Mouse (Mus musculus): ENCODE measurements around the gene Fndc1.

Fndc1 gene

DNA sequence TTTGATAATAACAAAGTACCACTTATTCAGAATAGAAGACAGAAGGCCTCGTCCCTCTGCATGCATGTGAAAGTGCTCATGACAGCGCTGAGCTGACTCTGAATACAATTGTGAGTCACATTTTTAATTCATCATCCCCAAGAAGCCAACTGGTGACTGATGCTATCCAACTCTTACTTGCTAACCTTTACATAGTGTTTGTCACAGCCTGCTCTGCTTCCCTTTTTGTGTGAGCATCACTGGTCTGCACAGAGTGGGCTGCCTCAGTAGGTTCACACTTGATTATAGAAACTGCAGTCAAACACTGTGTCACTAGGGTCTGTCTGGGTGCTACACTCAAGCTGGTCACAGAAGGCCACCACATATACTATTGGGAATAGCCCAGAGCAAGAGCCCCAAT, 10.5 kb downstream of the Fndc1 start:
- DNase-seq = no peak

DNA sequence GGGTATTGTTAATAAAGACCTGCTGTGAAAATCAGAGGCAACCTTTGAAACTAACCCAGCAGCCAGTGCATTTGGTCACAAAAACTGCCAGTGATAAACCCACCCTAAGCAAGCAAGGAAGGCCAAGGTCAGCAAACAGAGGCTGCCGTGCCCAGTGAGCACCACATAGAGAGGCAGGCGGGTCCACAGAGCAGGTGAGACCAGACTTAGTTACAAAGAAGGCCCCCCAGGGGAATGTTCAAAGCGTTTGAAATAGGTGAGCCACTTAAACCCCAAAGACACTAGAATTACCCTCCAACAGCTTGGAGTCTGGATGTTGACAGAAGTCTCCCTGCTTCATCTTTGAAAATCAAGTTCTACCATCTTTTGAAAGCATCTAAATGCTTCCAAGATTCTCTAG, 12.7 kb downstream of the Fndc1 start:
- DNase-seq = no peak

DNA sequence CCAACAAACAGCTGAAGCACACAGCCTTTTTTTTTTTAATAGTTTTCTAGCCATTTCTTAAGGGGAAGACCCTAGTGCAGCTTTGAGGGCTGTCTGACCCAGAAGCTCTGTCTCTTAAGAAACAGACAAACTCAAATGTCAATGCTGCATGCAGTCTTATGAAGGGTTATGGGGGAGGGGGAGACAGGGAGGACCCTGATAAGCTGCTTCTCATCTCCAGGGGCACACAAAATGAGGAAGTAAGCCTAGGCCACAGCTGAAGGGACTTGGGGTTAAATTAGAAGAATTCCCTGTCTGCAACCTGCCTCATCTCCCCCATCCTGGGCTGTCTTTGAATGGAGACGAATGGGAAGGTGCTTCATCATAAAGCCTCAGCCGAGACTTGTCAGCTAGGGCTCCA, 19.1 kb downstream of the Fndc1 start:
- no peak for DNase-seq

DNA sequence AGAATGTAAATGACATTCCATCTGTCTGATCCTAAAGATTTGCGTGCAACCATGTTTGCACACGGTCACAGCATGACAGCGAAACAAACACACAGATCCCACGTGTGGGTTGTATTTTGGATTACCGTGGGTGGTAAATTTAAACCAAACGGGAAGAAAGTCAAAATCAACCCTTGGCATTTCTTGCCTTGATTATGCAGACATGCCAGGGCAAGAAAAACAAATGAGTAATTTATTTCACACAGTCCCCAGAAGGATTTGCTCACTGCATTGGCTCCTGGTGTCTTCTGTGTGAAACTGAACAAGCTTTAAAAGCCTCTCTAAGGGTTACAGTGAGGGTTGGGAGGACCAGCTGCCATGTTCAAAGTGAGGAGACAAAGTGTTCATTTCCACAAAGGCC, 22.0 kb downstream of the Fndc1 start:
- DNase-seq = no peak

DNA sequence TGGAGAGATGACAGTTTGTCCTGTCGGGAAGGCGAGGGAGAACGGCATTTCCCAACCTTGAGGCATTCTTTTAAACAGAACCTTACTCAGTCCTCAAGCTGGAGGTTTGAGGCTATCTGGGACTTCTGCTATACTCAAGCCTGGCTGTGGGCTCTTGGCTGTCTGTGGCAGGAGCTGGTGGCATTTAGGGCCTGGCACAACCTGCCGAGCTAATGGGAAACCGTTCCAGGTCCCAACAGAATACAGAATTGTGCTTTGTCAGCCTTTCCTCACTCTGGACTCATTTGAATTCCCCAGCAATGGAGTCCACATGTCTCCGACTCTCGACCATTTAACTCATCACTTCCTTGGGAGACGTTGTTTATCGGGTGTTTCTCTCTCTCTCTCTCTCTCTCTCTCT, 24.6 kb downstream of the Fndc1 start:
- no peak for DNase-seq

DNA sequence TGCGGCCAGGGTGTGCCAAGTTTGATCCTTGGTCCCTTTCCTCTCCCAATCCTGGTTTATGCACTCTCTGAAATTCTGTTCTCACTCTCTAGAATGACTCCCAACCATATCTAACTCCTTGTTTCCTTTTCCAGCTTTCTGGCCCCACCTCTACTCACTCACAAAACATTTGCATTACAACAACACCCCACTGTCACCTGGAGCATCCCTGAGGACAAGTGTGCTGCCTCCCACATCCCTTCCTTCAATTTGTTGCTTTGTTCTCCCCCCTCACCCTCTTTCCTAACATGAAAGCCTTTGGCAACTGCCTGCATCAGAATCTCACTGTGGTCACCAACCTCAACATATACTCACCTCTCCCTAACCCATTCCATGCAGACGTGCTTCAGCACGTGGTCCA, 27.2 kb downstream of the Fndc1 start:
- DNase-seq = no peak

DNA sequence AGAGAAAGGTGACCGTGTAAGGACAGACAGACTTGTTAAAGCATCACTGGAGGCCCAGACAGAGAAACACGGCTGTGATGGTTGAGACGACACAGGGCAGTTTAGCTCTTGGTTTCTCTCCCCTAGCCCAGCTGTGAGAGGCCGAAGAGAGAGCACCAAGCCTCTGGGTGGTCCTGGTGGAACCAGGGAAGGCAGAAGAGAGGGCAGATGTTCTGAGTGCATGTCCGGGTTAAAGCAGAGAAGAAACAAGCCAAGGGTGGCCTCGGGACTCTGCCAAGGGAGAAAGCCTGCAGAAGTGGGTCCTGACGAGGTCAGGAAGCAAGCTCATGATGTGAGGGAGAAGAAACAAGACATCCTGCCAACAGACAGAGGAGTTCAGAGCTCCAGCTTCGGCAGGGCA, 31.5 kb downstream of the Fndc1 start:
- no peak for DNase-seq

DNA sequence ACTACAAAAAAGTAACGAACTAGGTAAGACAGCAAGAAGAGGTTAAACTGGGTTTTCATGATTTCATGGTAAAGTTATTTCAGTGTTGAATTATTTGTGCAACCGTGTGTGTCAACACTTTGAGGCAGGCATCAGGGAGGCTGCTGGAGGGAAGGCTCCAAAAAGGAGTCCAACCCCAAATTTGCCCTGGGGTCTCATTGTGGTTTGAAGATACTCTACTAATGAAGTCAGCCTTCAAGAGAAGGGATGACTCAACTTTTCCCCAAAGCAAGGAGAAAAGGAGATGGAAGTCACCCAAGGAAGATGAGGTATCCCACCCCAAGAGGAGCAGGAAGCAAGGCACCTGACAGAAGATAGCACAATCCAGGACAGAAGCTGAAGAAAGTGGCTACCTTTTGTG, 31.9 kb downstream of the Fndc1 start:
- DNase-seq = no peak

DNA sequence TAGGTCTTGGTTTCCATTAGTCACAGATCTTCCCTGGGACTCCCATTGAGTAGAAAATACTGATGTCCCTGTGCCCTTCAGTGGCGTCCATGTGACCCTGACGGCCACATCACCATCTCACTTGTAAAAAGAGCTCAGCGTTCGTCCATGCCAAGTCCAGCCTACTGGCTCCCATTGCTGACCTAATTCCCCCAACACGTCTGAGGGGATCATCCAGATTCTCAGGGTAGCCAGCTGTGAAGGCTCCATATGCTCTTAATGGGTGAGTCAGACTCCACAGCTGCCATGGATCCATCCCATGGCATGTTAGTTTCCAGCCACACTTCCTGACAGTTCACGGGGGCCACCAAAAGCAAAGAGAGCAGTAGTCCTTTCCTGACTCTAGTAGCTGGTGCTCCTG, 33.0 kb downstream of the Fndc1 start:
- no peak for DNase-seq

DNA sequence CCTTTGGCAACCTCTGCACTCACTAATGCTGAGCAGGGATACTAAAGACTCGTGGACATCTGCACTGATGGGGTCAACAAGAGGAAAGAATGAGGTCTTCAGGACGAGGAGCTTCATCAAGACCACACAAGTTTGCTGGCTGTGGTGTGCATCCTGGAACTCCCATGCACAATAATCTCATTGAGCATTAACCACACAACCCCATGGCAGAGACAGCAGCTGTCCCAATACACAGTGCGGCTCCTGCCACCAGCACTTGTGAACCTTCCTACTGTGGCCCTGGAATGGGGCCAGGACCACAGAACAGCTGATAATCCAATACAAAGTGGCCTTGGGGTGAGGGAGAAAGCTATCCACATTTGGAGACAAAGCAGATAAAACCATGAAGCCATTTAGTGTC, 36.6 kb downstream of the Fndc1 start:
- DNase-seq = no peak

DNA sequence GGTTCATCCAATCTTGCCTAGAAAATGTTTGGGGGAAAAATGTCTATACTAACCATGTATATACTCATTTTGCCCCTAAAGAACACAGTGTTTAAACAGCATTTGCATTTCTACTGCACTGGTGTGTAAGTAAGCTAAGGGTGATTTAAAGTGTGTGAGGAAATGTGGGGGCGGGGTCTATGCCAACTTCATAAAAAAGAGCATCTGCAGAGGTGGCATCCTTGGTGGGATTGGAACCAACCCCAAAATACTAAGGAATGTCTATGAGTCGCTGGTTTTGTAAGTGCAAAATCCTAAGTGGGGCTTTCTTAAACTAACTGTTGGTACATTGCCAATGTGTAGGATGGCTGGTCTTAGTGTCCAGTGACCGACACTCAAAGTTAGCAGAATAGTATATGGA, 53.0 kb downstream of the Fndc1 start:
- DNase-seq = no peak

DNA sequence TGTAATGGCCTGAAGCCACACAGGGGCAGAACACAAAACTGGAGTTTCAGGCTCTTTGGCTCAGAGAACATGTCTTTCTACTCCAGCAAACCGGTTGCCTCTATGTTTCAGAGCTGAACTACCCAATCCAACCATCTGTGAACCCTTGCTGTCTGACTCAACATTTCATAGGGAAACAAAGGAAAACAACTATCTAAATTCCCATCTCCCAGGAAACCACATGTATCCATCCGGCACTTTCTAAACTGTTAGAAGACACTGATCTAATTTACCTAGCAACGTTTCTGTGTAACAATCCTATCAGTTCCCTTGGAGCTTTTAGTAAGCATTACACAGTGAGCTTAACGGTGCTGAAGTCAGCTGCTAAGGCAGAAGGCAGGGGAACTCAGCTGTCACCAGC, 67.3 kb downstream of the Fndc1 start:
- no peak for DNase-seq

DNA sequence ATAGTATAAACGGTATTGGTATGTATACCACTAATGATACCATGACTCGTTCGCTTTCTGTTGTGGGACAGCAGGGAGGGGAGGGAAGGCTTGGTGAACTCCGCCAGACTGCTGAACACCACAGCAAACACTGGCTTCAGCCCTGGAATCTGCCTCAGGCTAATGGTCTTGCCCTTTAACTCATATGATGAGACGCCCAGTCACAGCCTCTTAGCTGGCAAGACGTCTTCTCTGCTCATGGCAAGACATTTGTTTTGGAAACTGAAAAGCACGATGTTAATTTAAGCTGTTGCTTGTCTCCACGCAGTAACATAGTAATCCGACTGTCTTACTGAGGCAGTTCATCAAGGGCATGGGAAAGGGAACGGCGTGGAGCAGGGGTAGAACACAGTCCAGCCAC, 72.1 kb downstream of the Fndc1 start:
- DNase-seq = no peak

DNA sequence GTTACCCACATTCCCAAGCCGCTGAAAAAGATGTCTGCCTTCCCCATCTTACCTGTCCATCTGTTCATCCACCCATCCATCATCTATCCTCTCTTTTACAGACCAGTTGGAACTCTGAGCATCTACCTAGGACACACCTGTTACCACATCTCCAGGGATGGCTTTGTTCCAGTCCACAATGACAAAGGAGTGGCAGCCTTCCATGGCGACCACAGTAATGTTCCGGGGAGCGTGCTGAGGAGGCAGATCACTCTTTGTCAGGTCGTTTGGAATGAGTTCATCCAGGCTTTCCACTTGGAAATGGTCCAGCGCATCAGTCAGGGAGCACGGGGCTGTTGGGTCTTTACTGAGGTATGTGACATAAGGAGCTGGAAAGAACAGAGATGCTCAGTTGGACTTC, 73.7 kb downstream of the Fndc1 start:
- DNase-seq = no peak

DNA sequence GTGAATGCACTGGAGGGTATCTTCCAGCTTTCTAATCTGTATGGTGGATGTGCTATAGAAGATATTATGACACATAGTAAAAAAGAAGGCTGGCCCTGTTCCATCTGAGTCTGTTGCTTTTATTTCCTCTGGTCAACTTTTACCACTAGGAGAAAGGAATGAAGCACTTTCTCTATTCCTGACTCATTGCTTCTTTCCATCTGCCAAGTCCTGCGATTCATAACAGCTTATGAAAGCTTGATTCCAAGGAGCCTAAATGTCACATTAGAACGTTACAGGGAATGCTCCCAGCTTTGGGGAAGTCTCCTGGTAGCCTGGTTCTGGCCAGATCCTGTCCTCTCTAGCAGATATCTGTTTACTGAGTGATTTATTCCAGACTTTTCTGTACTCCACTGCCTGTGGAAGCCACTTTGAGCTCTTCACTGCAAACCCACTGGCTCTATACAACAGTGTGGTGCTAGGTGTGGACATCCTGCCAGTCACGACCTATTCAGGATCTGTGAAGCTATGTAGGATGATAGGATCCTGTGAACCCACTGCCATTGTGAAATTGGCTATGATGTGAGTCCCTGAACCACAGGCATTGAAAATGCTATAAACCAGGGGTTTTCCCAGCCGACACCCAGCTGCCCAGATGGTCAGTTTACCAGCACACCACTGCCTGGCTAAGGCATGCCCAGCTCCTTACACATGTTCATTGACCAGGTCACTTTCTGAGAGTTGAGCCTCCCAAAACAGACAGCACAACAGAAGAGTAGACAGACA, 77.9 kb downstream of the Fndc1 start:
- no peak for DNase-seq

DNA sequence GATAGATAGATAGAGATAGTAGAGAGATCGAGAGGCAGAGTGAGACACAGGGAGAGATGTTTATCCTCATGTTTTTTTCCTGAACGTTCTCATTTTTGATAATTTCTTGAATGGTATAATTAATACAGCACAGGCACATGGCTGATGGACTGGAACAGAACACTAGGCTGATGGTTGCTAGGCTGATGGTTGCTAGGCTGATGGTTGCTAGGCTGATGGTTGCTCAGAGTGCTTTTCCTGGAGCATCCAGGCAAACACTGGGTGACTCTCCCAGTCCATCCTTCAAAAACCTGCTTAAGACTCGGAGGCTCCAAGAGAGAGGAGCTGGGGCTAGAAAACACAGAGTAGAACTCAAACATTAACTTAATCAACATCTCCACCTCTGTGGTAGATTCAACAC, 80.3 kb downstream of the Fndc1 start:
- no peak for DNase-seq

DNA sequence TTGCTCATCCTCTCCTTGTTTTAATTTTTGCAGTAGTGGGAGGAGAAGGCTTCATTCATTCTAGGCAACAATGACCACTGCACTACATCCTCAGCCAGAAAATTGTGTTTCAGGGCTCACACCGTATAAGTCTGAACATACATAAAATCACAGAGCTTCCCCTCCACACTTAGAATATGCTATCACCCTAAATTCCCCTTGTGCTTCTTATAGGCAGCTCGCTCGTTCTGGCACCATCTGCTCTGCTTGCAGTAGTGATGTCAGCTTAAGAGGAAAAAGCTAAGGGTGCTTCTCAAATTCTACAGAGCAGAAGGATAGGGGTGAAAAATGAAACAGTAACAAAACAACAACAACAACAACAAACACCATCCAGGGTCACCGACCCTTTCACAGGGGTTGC, 82.1 kb downstream of the Fndc1 start:
- no peak for DNase-seq

DNA sequence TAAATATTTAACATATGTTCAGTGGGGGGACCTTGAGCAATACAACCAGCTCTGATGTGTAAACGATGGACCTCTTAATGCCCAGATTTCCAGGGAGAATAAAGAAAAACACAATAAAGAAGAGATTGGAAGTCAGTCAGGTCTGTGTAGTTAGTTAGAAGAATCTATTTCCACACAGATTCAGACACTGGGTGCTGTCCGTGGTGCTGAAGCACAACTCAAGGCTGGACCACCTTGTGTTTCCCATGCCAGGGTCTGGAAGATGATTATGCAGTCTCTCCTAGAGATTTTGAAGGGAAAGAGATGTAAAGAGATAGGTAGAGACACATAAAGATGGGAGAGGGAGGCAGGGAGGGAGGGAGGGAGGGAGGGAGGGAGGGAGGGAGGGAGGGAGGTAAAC, 86.1 kb downstream of the Fndc1 start:
- DNase-seq = peak in 1 of 2 experiments; percentile 24

DNA sequence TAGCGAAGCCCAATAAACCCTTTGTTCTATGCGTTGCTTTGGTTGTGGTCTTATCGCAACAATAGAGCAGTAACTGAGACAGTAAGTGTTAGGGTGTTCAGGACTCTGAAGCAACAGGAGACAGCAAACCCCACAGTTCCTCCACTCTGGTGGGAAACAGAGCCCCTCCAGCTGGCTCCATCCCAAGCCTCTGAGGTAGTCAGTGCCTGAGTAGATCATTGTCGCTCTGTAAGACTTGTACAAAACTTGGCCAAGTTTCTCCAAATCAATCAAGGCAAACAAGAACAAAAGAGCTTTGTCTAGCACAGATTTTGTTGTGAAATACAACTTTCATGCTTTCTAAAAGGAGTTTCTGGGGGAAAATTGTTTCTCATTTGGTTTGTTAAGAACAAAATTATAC, 104.1 kb downstream of the Fndc1 start:
- DNase-seq = no peak

DNA sequence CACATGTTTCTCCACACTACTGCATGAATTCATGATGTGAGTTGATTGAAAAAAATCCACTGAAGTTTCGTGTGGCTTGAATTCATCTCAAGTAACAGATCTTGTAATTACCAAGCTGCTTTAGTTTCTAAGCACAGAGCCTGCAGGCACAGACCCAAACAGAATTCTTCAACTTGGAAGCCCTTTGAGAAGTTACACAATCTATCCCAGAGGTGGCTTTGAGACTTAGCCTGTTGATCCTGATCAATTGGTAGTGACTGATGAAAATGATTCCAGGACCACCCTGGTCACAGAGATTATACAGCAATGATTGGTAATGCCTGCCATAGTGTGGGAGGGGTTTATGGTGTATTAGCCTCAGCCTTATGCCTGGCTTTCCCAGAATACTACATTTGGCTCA, 108.2 kb downstream of the Fndc1 start:
- DNase-seq = no peak

DNA sequence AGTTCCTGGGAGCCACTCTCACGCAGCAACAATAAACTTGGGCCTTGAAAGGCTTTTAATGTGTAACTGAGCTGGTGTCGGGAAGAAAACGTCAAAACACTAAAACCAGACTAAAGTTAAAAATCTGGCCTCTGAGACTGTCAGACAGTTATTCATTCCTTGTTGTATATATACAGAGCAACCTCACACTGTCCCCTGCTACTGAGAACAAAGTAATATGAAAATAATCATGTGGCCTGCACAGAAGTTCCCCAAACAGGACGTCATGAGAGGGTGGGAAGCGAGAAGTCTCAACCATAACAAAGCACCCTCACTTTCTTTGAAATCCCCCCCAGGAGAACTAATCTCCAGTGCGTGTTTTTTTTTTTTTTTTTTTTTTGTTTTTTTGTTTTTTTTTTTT, 109.2 kb downstream of the Fndc1 start:
- no peak for DNase-seq

DNA sequence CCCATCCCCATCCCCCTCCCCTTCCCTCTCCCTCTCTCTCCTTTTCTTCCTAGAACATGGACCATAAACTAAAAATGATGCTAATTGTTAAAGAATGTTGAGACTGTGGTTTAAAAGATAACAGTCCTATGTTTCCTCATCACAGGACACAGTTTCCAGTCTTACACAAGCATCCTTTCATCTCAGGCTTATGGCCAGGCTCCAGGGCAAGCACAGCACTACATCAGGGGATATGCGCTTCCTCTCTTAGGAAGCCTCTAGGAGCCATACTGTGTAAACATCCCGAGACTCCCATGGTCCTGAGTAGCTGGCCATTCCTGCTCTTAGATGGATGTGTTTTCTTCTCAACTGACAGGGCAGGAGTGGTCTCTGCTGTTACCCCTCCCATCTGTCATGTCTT, 114.1 kb downstream of the Fndc1 start:
- DNase-seq = no peak

DNA sequence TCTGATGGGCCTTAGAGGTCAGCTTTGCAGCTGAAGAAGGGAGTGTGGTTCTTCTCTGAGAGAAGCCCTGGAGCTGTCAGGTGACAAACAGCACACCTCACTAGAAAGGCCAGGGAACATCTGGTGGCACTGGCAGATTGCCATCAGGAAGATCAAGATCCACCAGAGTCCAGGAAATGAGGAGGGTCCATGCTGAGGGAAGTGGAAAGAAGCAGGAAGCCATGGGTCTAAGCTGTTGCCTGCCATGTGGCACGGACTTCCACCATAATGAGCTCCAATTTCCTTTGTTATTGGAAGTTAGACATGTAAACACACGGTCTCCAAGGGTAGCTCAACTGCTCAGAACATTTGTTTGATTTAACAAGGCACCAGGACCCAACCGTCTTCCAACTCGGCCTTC, 120.0 kb downstream of the Fndc1 start:
- no peak for DNase-seq

DNA sequence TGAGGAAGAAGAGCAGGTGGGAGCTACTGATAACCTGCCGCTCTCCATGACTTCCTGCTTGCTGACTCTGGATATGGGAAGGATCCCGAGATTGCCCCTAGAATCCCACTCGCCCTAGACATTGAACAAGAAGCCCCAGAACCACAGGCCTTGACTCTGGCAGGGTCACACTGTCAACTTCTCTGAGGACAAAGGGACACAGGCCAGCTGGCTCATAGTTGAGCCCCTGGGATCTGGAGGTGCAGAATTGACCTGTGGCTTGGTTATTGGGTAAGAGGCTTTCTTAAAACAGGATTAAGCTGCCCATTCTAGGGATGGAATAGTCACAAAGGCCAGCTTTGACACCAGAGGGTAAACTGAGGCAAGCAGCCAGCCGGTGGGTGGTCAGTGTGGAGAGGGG, 136.8 kb downstream of the Fndc1 start:
- DNase-seq = no peak

Measured in kidney, adult 8-10 months (tissue).